Mouse (Mus musculus) midbrain, embryonic 15.5 days (tissue): ENCODE measurements around the gene Gm20741. TPM values are rescaled to one million over a fixed set of nuclear protein-coding genes. Genes with fewer than 3 reads are reported as not detected.

Source experiments
- polyA plus RNA-seq: library from polyadenylated mRNA; unstranded; fragments of >200 nt; fragmentation: Nextera tagmentation; extraction: Ambion mirVana; gene quantifications from 2 replicates; pipeline ENCODE4 v1.2.1, GENCODE M21; 2015

The Gm20741 gene
- polyA plus RNA-seq, 1 experiment from 2014 or later, result not detected

Other genes starting within 250 kb of the Gm20741 start
- gene Cldn8, start 249.0 kb downstream of the Gm20741 start, polyA plus RNA-seq, result 0.06 TPM in 1 of 2 replicates, not detected in the other
- not detected in 2 replicates for gene Krtap24-1, start 199.9 kb downstream of the Gm20741 start, polyA plus RNA-seq
- not detected in 2 replicates for gene 2310079G19Rik, start 184.6 kb downstream of the Gm20741 start, polyA plus RNA-seq
- not detected in 2 replicates for gene Krtap26-1, start 164.4 kb downstream of the Gm20741 start, polyA plus RNA-seq
- gene Krtap27-1, start 140.5 kb downstream of the Gm20741 start, polyA plus RNA-seq, result not detected in 2 replicates
- not detected in 2 replicates for gene 2310061N02Rik, start 104.3 kb downstream of the Gm20741 start, polyA plus RNA-seq
- gene Krtap13-1, start 83.4 kb downstream of the Gm20741 start, polyA plus RNA-seq, result not detected in 2 replicates
- gene Krtap13, start 60.6 kb downstream of the Gm20741 start, polyA plus RNA-seq, result not detected in 2 replicates
- gene 2310034C09Rik, start 53.4 kb downstream of the Gm20741 start, polyA plus RNA-seq, result not detected in 2 replicates
- not detected in 2 replicates for gene 2310057N15Rik, start 38.0 kb downstream of the Gm20741 start, polyA plus RNA-seq
- not detected in 2 replicates for gene Gm5965, start 34.3 kb downstream of the Gm20741 start, polyA plus RNA-seq
- gene Krtap15, start 8.0 kb upstream of the Gm20741 start, polyA plus RNA-seq, result not detected in 2 replicates
- gene Krtap14, start 13.9 kb upstream of the Gm20741 start, polyA plus RNA-seq, result not detected in 2 replicates
- gene Krtap19-1, start 57.2 kb upstream of the Gm20741 start, polyA plus RNA-seq, result not detected in 2 replicates
- gene Krtap19-2, start 62.0 kb upstream of the Gm20741 start, polyA plus RNA-seq, result not detected in 2 replicates
- not detected in 2 replicates for gene Krtap19-3, start 65.8 kb upstream of the Gm20741 start, polyA plus RNA-seq
- gene Krtap19-4, start 72.9 kb upstream of the Gm20741 start, polyA plus RNA-seq, result not detected in 2 replicates
- gene Krtap19-5, start 84.2 kb upstream of the Gm20741 start, polyA plus RNA-seq, result not detected in 2 replicates
- not detected in 2 replicates for gene Krtap19-9b, start 120.0 kb upstream of the Gm20741 start, polyA plus RNA-seq
- gene Krtap16-3, start 150.7 kb upstream of the Gm20741 start, polyA plus RNA-seq, result not detected in 2 replicates
- not detected in 2 replicates for gene Krtap22-2, start 198.5 kb upstream of the Gm20741 start, polyA plus RNA-seq
- not detected in 2 replicates for gene Gm10229, start 203.1 kb upstream of the Gm20741 start, polyA plus RNA-seq
- gene Krtap6-1, start 219.5 kb upstream of the Gm20741 start, polyA plus RNA-seq, result not detected in 2 replicates
- gene Gm10228, start 229.3 kb upstream of the Gm20741 start, polyA plus RNA-seq, result not detected in 2 replicates
- not detected in 2 replicates for gene Krtap6-5, start 235.7 kb upstream of the Gm20741 start, polyA plus RNA-seq